Mouse (Mus musculus): ENCODE data around the gene Prl5a1. TPM values are rescaled to one million over a fixed set of nuclear protein-coding genes. Genes with fewer than 3 reads are reported as not detected.

The Prl5a1 gene
- polyA plus RNA-seq (2016; fragmentation: Nextera tagmentation; extraction: Ambion mirVana) = not detected in 2 replicates

GRCm38 (mm10) chr13:28142184-28142583, at the start of gene Prl5a1:
Prl5a1 (plus strand) TSS chr13:28142484.
- Histone ChIP-seq H3K4me3 (no peak within 1 kb of the TSS), H3K9me3 (no peaks in the 10 kb centered on the region), H3K27ac (no peak within 1 kb of the TSS), H3K36me3 (no peaks in the 10 kb centered on the region), H3K4me1 (no peaks in the 10 kb centered on the region), H3K27me3 (ENCODE audit: insufficient read depth, poor library complexity, severe bottlenecking) (no peaks in the 10 kb centered on the region)
- DNase-seq (ENCODE audit: low spot score) = no peak
- 81% methylated on average over 6 of the region's 6 CpGs for WGBS

- no peak overlapping the region for H3K27ac ChIP-seq
- H3K36me3 ChIP-seq = no peaks in the 10 kb centered on the region
- no peaks in the 10 kb centered on the region for H3K4me1 ChIP-seq
- DNase-seq (ENCODE audit: low spot score) = no peak
- no peaks in the 10 kb centered on the region for H3K9me3 ChIP-seq
- H3K4me3 ChIP-seq = no peak overlapping the region
- H3K27me3 ChIP-seq (ENCODE audit: insufficient read depth, poor library complexity, severe bottlenecking) = no peaks in the 10 kb centered on the region
Observed at GRCm38 (mm10) chr13:28096161-28096560, 46.1 kb upstream of the Prl5a1 start.

- H3K9me3 ChIP-seq = no peaks in the 10 kb centered on the region
- no peak for DNase-seq (ENCODE audit: low spot score)
- H3K27me3 ChIP-seq (ENCODE audit: insufficient read depth, poor library complexity, severe bottlenecking) = no peaks in the 10 kb centered on the region
- H3K36me3 ChIP-seq = no peaks in the 10 kb centered on the region
- H3K27ac ChIP-seq = no peak overlapping the region
- WGBS = 80% methylated on average over 3 of the region's 3 CpGs
- H3K4me3 ChIP-seq = no peak overlapping the region
- H3K4me1 ChIP-seq = no peaks in the 10 kb centered on the region
Observed at GRCm38 (mm10) chr13:28108536-28108935, 33.7 kb upstream of the Prl5a1 start.

- Histone ChIP-seq H3K4me1 (no peaks in the 10 kb centered on the region), H3K27ac (no peak overlapping the region), H3K4me3 (no peak overlapping the region), H3K27me3 (ENCODE audit: insufficient read depth, poor library complexity, severe bottlenecking) (no peaks in the 10 kb centered on the region), H3K36me3 (no peaks in the 10 kb centered on the region), H3K9me3 (no peaks in the 10 kb centered on the region)
- DNase-seq (ENCODE audit: low spot score) = no peak
- WGBS = 75% methylated on average over 2 of the region's 2 CpGs
Observed at GRCm38 (mm10) chr13:28132781-28133180, 9.5 kb upstream of the Prl5a1 start.

- no peak overlapping the region for H3K4me3 ChIP-seq
- no peak overlapping the region for H3K27ac ChIP-seq
- H3K36me3 ChIP-seq = no peaks in the 10 kb centered on the region
- no peaks in the 10 kb centered on the region for H3K4me1 ChIP-seq
- no peaks in the 10 kb centered on the region for H3K9me3 ChIP-seq
- DNase-seq (ENCODE audit: low spot score) = no peak
- no peaks in the 10 kb centered on the region for H3K27me3 ChIP-seq (ENCODE audit: insufficient read depth, poor library complexity, severe bottlenecking)
Observed at GRCm38 (mm10) chr13:28135790-28136189, 6.5 kb upstream of the Prl5a1 start.

Other genes starting within 250 kb of the Prl5a1 start
- gene Prl4a1, start 126.3 kb upstream of the Prl5a1 start, polyA plus RNA-seq (2016; fragmentation: Nextera tagmentation; extraction: Ambion mirVana) = 0.15 TPM in 1 of 2 replicates, not detected in the other
- gene Gm11361, start 115.0 kb downstream of the Prl5a1 start, polyA plus RNA-seq (2016; fragmentation: Nextera tagmentation; extraction: Ambion mirVana) = 2.0 TPM in 2 replicates